ENCODE assay signal across 13 mouse cellular contexts in genomic region chr10:80543873-80544272, GRCm38 (mm10).
"Had no signal": no experiment of that assay in that cellular context is flagged by ENCODE, and none has a peak within 500 bp of the region (broad histone marks: within the 10 kb centered on the region; RNA-seq: fewer than 3 reads in every experiment).

No protein-coding gene starts in this region.

- ATAC-seq: midbrain, embryonic 16.5 days had no signal

- DNase-seq: lung, adult 18-20 months; lung, embryonic 14.5 days; lung, postnatal 10 days; lung, postnatal 4 days; midbrain, embryonic 14.5 days; retina, postnatal 1 day; right cerebral cortex, postnatal 25 days; right cerebral cortex, postnatal 4 days; spleen, adult 18-20 months; thymus, adult 18-20 months; thymus, postnatal 14 days; thymus, postnatal 36 days had no signal
